Mouse (Mus musculus) CD4-positive, CD25-positive, alpha-beta regulatory T cell, adult 4 months (primary cell): Measurements from ENCODE around the gene Atp2a3. TPM values are rescaled to one million over a fixed set of nuclear protein-coding genes. Genes with fewer than 3 reads are reported as not detected.

Experiments used
- ATAC-seq: one replicate; pipeline ENCODE4 v1.8.0; 2017
- polyA plus RNA-seq, 2 experiments: library from polyadenylated mRNA; unstranded; fragments of 100-300 nt; shearing (Covaris generic); gene quantifications; one replicate each; pipeline ENCODE4 v1.2.1; 2017

The Atp2a3 gene
- polyA plus RNA-seq, 2 experiments from 2014 or later, result 57.5 to 89.4 TPM

- ATAC-seq, result no peak
These were observed 5.5 kb upstream of the Atp2a3 start for GRCm38 (mm10) chr11:72955339-72955974.

GRCm38 (mm10) chr11:72957318-72957717, 3.7 kb upstream of the Atp2a3 start:
- no peak for ATAC-seq

- ATAC-seq, result no peak
These were observed 867 bp upstream of the Atp2a3 start for GRCm38 (mm10) chr11:72959924-72960679.

GRCm38 (mm10) chr11:72960723-72961071, 272 bp upstream of the Atp2a3 start:
- no peak for ATAC-seq

- ATAC-seq, result no peak
These were observed 1.4 kb downstream of the Atp2a3 start for GRCm38 (mm10) chr11:72962378-72962777.

GRCm38 (mm10) chr11:72963058-72963788, 2.3 kb downstream of the Atp2a3 start:
- no peak for ATAC-seq

GRCm38 (mm10) chr11:72963789-72964294, 2.9 kb downstream of the Atp2a3 start:
- ATAC-seq, result no peak

GRCm38 (mm10) chr11:72974995-72975503, 14.1 kb downstream of the Atp2a3 start:
- ATAC-seq, result no peak

- ATAC-seq, result no peak
These were observed 21.5 kb downstream of the Atp2a3 start for GRCm38 (mm10) chr11:72982516-72982915.

- no peak for ATAC-seq
These were observed 22.3 kb downstream of the Atp2a3 start for GRCm38 (mm10) chr11:72983283-72983682.

- no peak for ATAC-seq
These were observed 25.8 kb downstream of the Atp2a3 start for GRCm38 (mm10) chr11:72986745-72987144.

- no peak for ATAC-seq
These were observed 26.3 kb downstream of the Atp2a3 start for GRCm38 (mm10) chr11:72987234-72987633.

- no peak for ATAC-seq
These were observed 26.8 kb downstream of the Atp2a3 start for GRCm38 (mm10) chr11:72987807-72988206.

- ATAC-seq, result no peak
These were observed 28.1 kb downstream of the Atp2a3 start for GRCm38 (mm10) chr11:72989044-72989443.

- ATAC-seq, result no peak
These were observed 29.7 kb downstream of the Atp2a3 start for GRCm38 (mm10) chr11:72990688-72991087.

GRCm38 (mm10) chr11:72991961-72992360, 31.0 kb downstream of the Atp2a3 start:
- ATAC-seq, result no peak

GRCm38 (mm10) chr11:72996346-72996745, 35.4 kb downstream of the Atp2a3 start:
- no peak for ATAC-seq

- no peak for ATAC-seq
These were observed 35.8 kb downstream of the Atp2a3 start for GRCm38 (mm10) chr11:72996781-72997180.

GRCm38 (mm10) chr11:72997529-72998326, 36.8 kb downstream of the Atp2a3 start:
- no peak for ATAC-seq

- no peak for ATAC-seq
These were observed 37.8 kb downstream of the Atp2a3 start, which contains the start of gene P2rx1 for GRCm38 (mm10) chr11:72998771-72999170. Gene P2rx1 (plus strand): TSS chr11:72999103.

GRCm38 (mm10) chr11:73001029-73001428, 40.1 kb downstream of the Atp2a3 start:
- peak; percentile 64 for ATAC-seq

- ATAC-seq, result peak; percentile 79
These were observed 45.4 kb downstream of the Atp2a3 start for GRCm38 (mm10) chr11:73006377-73006776.
